Mouse (Mus musculus) MEL (cell line): ENCODE results near the gene Alad. TPM values are rescaled to one million over a fixed set of nuclear protein-coding genes. Genes with fewer than 3 reads are reported as not detected.

Experiments
- DNase-seq: peaks from one replicate; pipeline ENCODE4 v3.0.0; 2011; ENCODE audit warnings: low read depth, low spot score
- H3K27ac ChIP-seq: 2 replicates; pipeline ENCODE4 v1.5.1; 2012; ENCODE audit warnings: low read depth, mild to moderate bottlenecking, control low read depth, low read length, moderate library complexity; ENCODE audit not compliant: control insufficient read depth
- H3K27me3 ChIP-seq, 2 experiments: fragments of 150-350 bp in 1 of 2; sonication (generic) in 1 of 2; 2 replicates each; pipeline ENCODE4 v1.6.1; 2012; ENCODE audit warnings: low read length in 2 of 2, mild to moderate bottlenecking in 2 of 2, improper control_type of control experiment in 1 of 2, moderate library complexity in 1 of 2; ENCODE audit not compliant: insufficient read depth in 2 of 2, control insufficient read depth in 1 of 2
- H3K36me3 ChIP-seq, 2 experiments: 2 replicates each; pipeline ENCODE4 v1.6.1; 2012 to 2014; ENCODE audit warnings: low read length in 2 of 2, improper control_type of control experiment in 1 of 2, inconsistent platforms in 1 of 2, mild to moderate bottlenecking in 1 of 2; ENCODE audit not compliant: insufficient read depth in 2 of 2, control insufficient read depth in 1 of 2
- H3K4me1 ChIP-seq, 2 experiments: fragments of 150-350 bp in 1 of 2; sonication (generic) in 1 of 2; 2 replicates each; pipeline ENCODE4 v1.6.1; 2012; ENCODE audit warnings: low read length in 2 of 2, improper control_type of control experiment in 1 of 2, mild to moderate bottlenecking in 1 of 2; ENCODE audit not compliant: insufficient read depth in 2 of 2, control insufficient read depth in 1 of 2
- H3K4me3 ChIP-seq, 2 experiments: fragments of 150-350 bp in 1 of 2; sonication (generic) in 1 of 2; 2 replicates each; pipeline ENCODE4 v1.5.1; 2012; ENCODE audit warnings: low read depth in 2 of 2, low read length in 2 of 2, mild to moderate bottlenecking in 2 of 2, moderate library complexity in 2 of 2, control low read depth in 1 of 2, improper control_type of control experiment in 1 of 2; ENCODE audit not compliant: control insufficient read depth in 1 of 2, insufficient read depth in 1 of 2
- H3K79me2 ChIP-seq: 2 replicates; pipeline ENCODE4 v1.6.1; 2012; ENCODE audit warnings: mild to moderate bottlenecking, low read length, moderate library complexity; ENCODE audit not compliant: control insufficient read depth, poor library complexity, insufficient read depth
- H3K9ac ChIP-seq: 2 replicates; pipeline ENCODE4 v1.6.1; 2012; ENCODE audit warnings: low read depth, mild to moderate bottlenecking, control low read depth, low read length, moderate library complexity; ENCODE audit not compliant: control insufficient read depth, poor library complexity, severe bottlenecking
- H3K9me3 ChIP-seq: fragments of 150-350 bp; sonication (generic); replicated peaks from 2 replicates; pipeline ENCODE4 v1.6.1; 2012; ENCODE audit warnings: mild to moderate bottlenecking, low read length, improper control_type of control experiment, moderate library complexity; ENCODE audit not compliant: insufficient read depth
- CHD1 ChIP-seq: IDR thresholded peaks from 2 replicates; pipeline ENCODE4 v1.6.1; 2012; ENCODE audit warnings: low read depth, mild to moderate bottlenecking, inconsistent platforms, low read length, improper control_type of control experiment
- CTCF ChIP-seq, 3 experiments: IDR thresholded peaks in 2 of 3; conservative IDR thresholded peaks in 1 of 3; 2 replicates each; pipeline ENCODE4 v1.5.1; 2011 to 2012; ENCODE audit warnings: low read length in 3 of 3, low read depth in 2 of 3, mild to moderate bottlenecking in 2 of 3, improper control_type of control experiment in 1 of 3, inconsistent platforms in 1 of 3, mixed read lengths in 1 of 3, moderate library complexity in 1 of 3; ENCODE audit not compliant: control insufficient read depth in 1 of 3, insufficient read depth in 1 of 3, poor library complexity in 1 of 3, severe bottlenecking in 1 of 3
- ETS1 ChIP-seq: IDR thresholded peaks from 2 replicates; pipeline ENCODE4 v1.6.1; 2012; ENCODE audit warnings: low read depth, mild to moderate bottlenecking, inconsistent platforms, low read length, improper control_type of control experiment, moderate library complexity
- GATA1 ChIP-seq: IDR thresholded peaks from 2 replicates; pipeline ENCODE4 v1.6.1; 2011; ENCODE audit warnings: low read depth, low read length, improper control_type of control experiment
- HCFC1 ChIP-seq: IDR thresholded peaks from 2 replicates; pipeline ENCODE4 v1.6.1; 2012; ENCODE audit warnings: low read depth, mild to moderate bottlenecking, inconsistent platforms, low read length, improper control_type of control experiment, moderate library complexity
- MAX ChIP-seq: IDR thresholded peaks from 2 replicates; pipeline ENCODE4 v1.6.1; 2011; ENCODE audit warnings: low read length, improper control_type of control experiment
- MXI1 ChIP-seq: IDR thresholded peaks from 2 replicates; pipeline ENCODE4 v1.6.1; 2011; ENCODE audit warnings: mild to moderate bottlenecking, low read depth, low read length, improper control_type of control experiment
- MYB ChIP-seq: IDR thresholded peaks from 2 replicates; pipeline ENCODE4 v1.6.1; 2011; ENCODE audit warnings: mild to moderate bottlenecking, low read depth, low read length, improper control_type of control experiment
- MYC ChIP-seq: IDR thresholded peaks from 2 replicates; pipeline ENCODE4 v1.6.1; 2011; ENCODE audit warnings: low read depth, mild to moderate bottlenecking, low read length, improper control_type of control experiment, moderate library complexity
- NELFE ChIP-seq: IDR thresholded peaks from 2 replicates; pipeline ENCODE4 v1.6.1; 2011; ENCODE audit warnings: low read depth, low read length, improper control_type of control experiment
- POLR2A ChIP-seq, 2 experiments: IDR thresholded peaks; 2 replicates each; pipeline ENCODE4 v1.6.1; 2011 to 2012; ENCODE audit warnings: low read length in 2 of 2, mild to moderate bottlenecking in 2 of 2, control low read depth in 1 of 2, improper control_type of control experiment in 1 of 2, low read depth in 1 of 2, moderate library complexity in 1 of 2; ENCODE audit not compliant: control insufficient read depth in 1 of 2, insufficient read depth in 1 of 2, poor library complexity in 1 of 2
- POLR2AphosphoS5 ChIP-seq: IDR thresholded peaks from 2 replicates; pipeline ENCODE4 v1.6.1; 2012; ENCODE audit warnings: low read depth, borderline replicate concordance, mild to moderate bottlenecking, inconsistent platforms, low read length, moderate library complexity, mixed read lengths
- SIN3A ChIP-seq: IDR thresholded peaks from 2 replicates; pipeline ENCODE4 v1.6.1; 2012; ENCODE audit warnings: low read length, improper control_type of control experiment, inconsistent platforms
- ZKSCAN1 ChIP-seq: IDR thresholded peaks from 2 replicates; pipeline ENCODE4 v1.6.1; 2012; ENCODE audit warnings: low read depth, mild to moderate bottlenecking, inconsistent platforms, low read length, improper control_type of control experiment, moderate library complexity
- ZMIZ1 ChIP-seq: IDR thresholded peaks from 2 replicates; pipeline ENCODE4 v1.6.1; 2012; ENCODE audit warnings: low read depth, mild to moderate bottlenecking, inconsistent platforms, low read length, improper control_type of control experiment, moderate library complexity
- polyA plus RNA-seq, 2 experiments: library from polyadenylated mRNA; stranded (reverse) in 1 of 2; unstranded in 1 of 2; fragments of >175 nt in 1 of 2; fragments of >200 nt in 1 of 2; gene quantifications; 2 replicates each; pipeline versions ENCODE4 v1.2.1 to v1.2.4; 2012; ENCODE audit warnings: low replicate concordance in 2 of 2, low read depth in 1 of 2; ENCODE audit not compliant: insufficient read length in 2 of 2, insufficient read depth in 1 of 2, missing spikeins in 1 of 2
- total RNA-seq: library from RNA; depleted of rRNA; stranded (reverse); fragments of 300-350 nt; gene quantifications from 2 replicates; pipeline ENCODE4 v1.2.3, GENCODE M21; 2012

The Alad gene
- total and polyA plus RNA-seq, 3 experiments: 213 to 386 TPM; not detected in 1

DNA sequence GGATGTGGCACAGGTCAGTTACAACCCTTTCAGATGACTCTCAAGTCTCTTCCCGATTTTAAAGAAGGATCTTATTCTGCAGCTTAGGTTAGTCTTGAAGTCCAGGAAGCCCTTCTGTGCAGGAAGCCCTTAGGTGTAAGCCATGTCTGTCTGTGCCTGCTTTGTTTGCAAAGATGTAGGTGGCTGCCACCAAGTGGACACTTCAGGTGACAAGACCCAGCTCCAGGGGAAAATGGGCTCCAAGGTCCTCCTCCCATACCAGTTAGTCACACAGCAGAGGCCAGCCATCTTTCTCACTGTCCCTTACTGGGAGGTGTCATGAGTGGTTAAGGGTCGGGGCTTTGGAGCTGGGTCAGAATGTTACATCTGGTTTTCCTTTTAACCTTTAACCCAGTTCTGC lies 12.9 kb downstream of the Alad start (continued):
- TF ChIP-seq GATA1: no peak
- TF ChIP-seq, all 39 proteins: peak for 6

DNA sequence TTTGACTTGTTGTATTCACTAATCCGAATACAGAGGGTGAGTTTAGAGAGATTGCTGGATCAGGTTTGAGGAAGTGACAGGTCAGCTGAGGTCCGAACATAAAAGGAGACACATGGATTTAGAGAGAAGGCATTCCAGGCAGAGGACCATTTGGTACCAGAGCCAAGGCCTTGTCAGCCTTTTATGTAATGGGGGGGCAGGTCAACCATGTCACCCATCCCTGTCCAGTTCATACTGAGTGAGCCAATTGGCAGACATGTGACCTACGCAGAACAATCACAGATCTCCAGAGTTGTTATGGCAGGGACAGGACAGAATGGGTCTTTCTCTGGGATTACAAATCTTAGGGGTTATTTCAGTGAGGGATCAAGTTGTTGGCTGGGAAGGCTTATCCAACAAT lies 13.7 kb downstream of the Alad start:
- Histone ChIP-seq H3K79me2 (peaks cover 1% of the 10 kb centered on the region; the same call in 1 of the 2 replicates), H3K36me3 (peaks cover 6 to 10% of the 10 kb centered on the region in 2 experiments), H3K27me3 (no peaks in the 10 kb centered on the region), H3K9me3 (no peaks in the 10 kb centered on the region), H3K4me3 (no peak overlapping the region), H3K4me1 (peaks cover 7 to 13% of the 10 kb centered on the region in 2 experiments; a peak in 3 of 4 replicates), H3K27ac (no peak overlapping the region), H3K9ac (no peak overlapping the region)
- DNase-seq: no peak
- TF ChIP-seq ZKSCAN1: no peak
- TF ChIP-seq POLR2A (IDR thresholded peaks at IDR 0.05; ENCODE audit: control insufficient read depth in 1 of 2, insufficient read depth in 1 of 2, low read depth in 1 of 2, low read length in 2 of 2, poor library complexity in 1 of 2): peak in 1 of 2 experiments; percentile 43; a peak in 1 of 4 replicates
- peak; percentile 3; the same call in 1 of the 2 replicates for TF ChIP-seq MXI1
- TF ChIP-seq SIN3A: no peak
- peak; percentile 25; the same call in 1 of the 2 replicates for TF ChIP-seq ZMIZ1
- TF ChIP-seq CHD1: no peak
- 0 out of 2 replicates have a peak, but pooled peaks have one; percentile 1 for TF ChIP-seq POLR2AphosphoS5

DNA sequence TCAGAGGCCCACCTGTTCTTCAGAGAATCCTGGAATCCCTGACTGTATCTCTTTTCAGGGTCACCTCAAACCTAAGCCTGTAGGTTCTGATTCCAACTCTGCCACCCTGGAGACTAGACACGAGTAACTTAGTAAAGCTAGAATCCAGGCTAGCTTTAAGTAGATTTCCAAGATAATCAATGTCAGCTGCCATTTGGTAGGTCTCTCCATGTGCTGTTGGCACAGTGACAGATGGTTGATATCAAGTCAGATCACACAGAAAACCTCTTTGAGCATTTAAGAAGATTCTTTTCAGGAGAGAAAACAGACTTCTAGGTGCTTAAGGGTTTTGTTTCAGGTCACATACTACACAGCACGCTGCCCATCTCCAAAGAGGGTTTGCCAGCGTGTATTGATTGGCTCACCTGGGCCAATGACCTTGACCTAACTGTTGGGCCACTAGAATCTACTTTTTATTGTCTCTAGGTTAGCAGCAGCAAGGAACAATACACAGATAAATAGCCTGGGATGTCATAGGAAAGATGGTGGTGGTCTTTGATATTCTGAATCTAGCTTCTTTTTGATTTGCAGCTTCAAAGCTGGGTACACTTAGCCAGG lies 16.2 kb downstream of the Alad start, which contains the start of gene Hdhd3:
TSS of gene Hdhd3 (minus strand) at position 94 of the 597 bp plus-strand sequence.
- Histone ChIP-seq H3K27me3 (no peaks in the 10 kb centered on the region), H3K36me3 (peaks cover 2 to 10% of the 10 kb centered on the region in 2 experiments; a peak in 3 of 4 replicates), H3K9ac (peak within 1 kb of the TSS; percentile 71), H3K9me3 (no peaks in the 10 kb centered on the region), H3K27ac (peak within 1 kb of the TSS; percentile 39), H3K79me2 (peaks cover 1% of the 10 kb centered on the region; the same call in 1 of the 2 replicates), H3K4me1 (peaks cover 7 to 15% of the 10 kb centered on the region in 2 experiments; a peak in 3 of 4 replicates), H3K4me3 (peak within 1 kb of the TSS; percentile 59 to 62)
- TF ChIP-seq ETS1 (peak; percentile 15; the same call in 1 of the 2 replicates), GATA1 (peak; percentile 11; the same call in 1 of the 2 replicates), ZMIZ1 (no peak), MYC (0 out of 2 replicates have a peak, but pooled peaks have one; percentile 23), NELFE (no peak), MAX (peak; percentile 39; the same call in 1 of the 2 replicates), CTCF (IDR thresholded peaks at IDR 0.05 in 2 of 3, conservative IDR thresholded peaks at IDR 0.05 in 1 of 3; ENCODE audit: control insufficient read depth in 1 of 3, insufficient read depth in 1 of 3, low read depth in 2 of 3, low read length in 3 of 3, poor library complexity in 1 of 3, severe bottlenecking in 1 of 3) (no peak), MYB (no peak), HCFC1 (no peak), POLR2AphosphoS5 (no peak)
- DNase-seq: peak; percentile 54
